Mouse (Mus musculus) urinary bladder, adult 2 months (tissue): ENCODE results near the gene Mr1. TPM values are rescaled to one million over a fixed set of nuclear protein-coding genes. Genes with fewer than 3 reads are reported as not detected.

Experiments
- polyA plus RNA-seq: library from polyadenylated mRNA; depleted of rRNA; stranded (reverse); fragments of >200 nt; gene quantifications from 2 replicates; pipeline ENCODE4 v1.2.3, GENCODE M21; 2012; rRNA removed

Mr1 gene
- polyA plus RNA-seq, 1 experiment, result 24.0 TPM

Other genes with a start within 250 kb of the Mr1 start
- gene Ier5, start 47.2 kb downstream of the Mr1 start, polyA plus RNA-seq, result 29.7 and 40.7 TPM in 2 replicates
- 42.4 and 45.9 TPM in 2 replicates for gene Stx6, start 11.9 kb upstream of the Mr1 start, polyA plus RNA-seq
- 20.0 and 21.4 TPM in 2 replicates for gene BC034090, start 97.6 kb upstream of the Mr1 start, polyA plus RNA-seq